Mouse (Mus musculus): ENCODE data around the gene Cd3eap. TPM values are rescaled to one million over a fixed set of nuclear protein-coding genes. Genes with fewer than 3 reads are reported as not detected.

The Cd3eap gene
- 10 to 100 TPM; 19.6 to 19.8 TPM for total RNA-seq (2021)
- long read RNA-seq, experiment 1, transcript Cd3eap-201 (3 exons, 2,239 nt), result major isoform, 13 of 25 reads
- long read RNA-seq, experiment 1, partial matches to known transcripts, result 0 of 25 reads
- long read RNA-seq, experiment 1, other reads (novel, unspliced or antisense), result 12 of 25 reads
- long read RNA-seq, experiment 2, transcript Cd3eap-201 (3 exons, 2,239 nt), result major isoform, 24 of 44 reads
- long read RNA-seq, experiment 2, partial matches to known transcripts, result 3 of 44 reads
- long read RNA-seq, experiment 2, other reads (novel, unspliced or antisense), result 17 of 44 reads

GRCm38 (mm10) chr7:19359299-19359891, at the start of gene Cd3eap, which contains the start of gene Ppp1r13l:
TSS of gene Cd3eap (minus strand) at chr7:19359483.
TSS of gene Ppp1r13l (plus strand) at chr7:19359749.
- DNase-seq (ENCODE audit: low spot score in 2 of 2), result peak; percentile 92 to 93

- DNase-seq (ENCODE audit: low spot score in 2 of 2), result peak; percentile 74 to 77
These were observed 46.1 kb upstream of the Cd3eap start for GRCm38 (mm10) chr7:19405417-19405816.

GRCm38 (mm10) chr7:19404476-19404875, 45.2 kb upstream of the Cd3eap start, which contains the start of gene Ckm:
TSS of gene Ckm (plus strand) at chr7:19404776.
- no peak for DNase-seq (ENCODE audit: low spot score in 2 of 2)

- no peak for DNase-seq (ENCODE audit: low spot score in 2 of 2)
These were observed 44.5 kb upstream of the Cd3eap start, which contains the start of gene Klc3 for GRCm38 (mm10) chr7:19403731-19404296. TSS of gene Klc3 (minus strand) at chr7:19404104.

GRCm38 (mm10) chr7:19402535-19403112, 43.3 kb upstream of the Cd3eap start:
- DNase-seq (ENCODE audit: low spot score in 2 of 2), result no peak

- DNase-seq (ENCODE audit: low spot score in 2 of 2), result no peak
These were observed 41.7 kb upstream of the Cd3eap start for GRCm38 (mm10) chr7:19400946-19401345.

GRCm38 (mm10) chr7:19399496-19400280, 40.4 kb upstream of the Cd3eap start:
- no peak for DNase-seq (ENCODE audit: low spot score in 2 of 2)

- no peak for DNase-seq (ENCODE audit: low spot score in 2 of 2)
These were observed 35.2 kb upstream of the Cd3eap start for GRCm38 (mm10) chr7:19394484-19394883.

- peak; percentile 45 to 49 for DNase-seq (ENCODE audit: low spot score in 2 of 2)
These were observed 29.6 kb upstream of the Cd3eap start for GRCm38 (mm10) chr7:19388699-19389413.

GRCm38 (mm10) chr7:19383708-19384107, 24.4 kb upstream of the Cd3eap start:
- no peak for DNase-seq (ENCODE audit: low spot score in 2 of 2)

GRCm38 (mm10) chr7:19382166-19382541, 22.9 kb upstream of the Cd3eap start:
- DNase-seq (ENCODE audit: low spot score in 2 of 2), result no peak

- DNase-seq (ENCODE audit: low spot score in 2 of 2), result peak; percentile 99
These were observed 22.3 kb upstream of the Cd3eap start, which contains the start of gene Ercc2 for GRCm38 (mm10) chr7:19381377-19382165. TSS of gene Ercc2 (plus strand) at chr7:19382010.

GRCm38 (mm10) chr7:19378049-19378448, 18.8 kb upstream of the Cd3eap start:
- DNase-seq (ENCODE audit: low spot score in 2 of 2), result no peak

- no peak for DNase-seq (ENCODE audit: low spot score in 2 of 2)
These were observed 16.7 kb upstream of the Cd3eap start for GRCm38 (mm10) chr7:19376019-19376418.

GRCm38 (mm10) chr7:19375368-19375767, 16.1 kb upstream of the Cd3eap start:
- DNase-seq (ENCODE audit: low spot score in 2 of 2), result no peak

GRCm38 (mm10) chr7:19373367-19373766, 14.1 kb upstream of the Cd3eap start:
- no peak for DNase-seq (ENCODE audit: low spot score in 2 of 2)

- DNase-seq (ENCODE audit: low spot score in 2 of 2), result peak; percentile 68 to 69
These were observed 10.6 kb upstream of the Cd3eap start for GRCm38 (mm10) chr7:19369823-19370425.

GRCm38 (mm10) chr7:19368380-19368779, 9.1 kb upstream of the Cd3eap start:
- no peak for DNase-seq (ENCODE audit: low spot score in 2 of 2)

- DNase-seq (ENCODE audit: low spot score in 2 of 2), result no peak
These were observed 6.1 kb upstream of the Cd3eap start for GRCm38 (mm10) chr7:19365376-19365775.

Data from layer of hippocampus, postnatal 14 days (tissue).